ENCODE assay signal across 22 mouse cellular contexts in the genomic region with DNA sequence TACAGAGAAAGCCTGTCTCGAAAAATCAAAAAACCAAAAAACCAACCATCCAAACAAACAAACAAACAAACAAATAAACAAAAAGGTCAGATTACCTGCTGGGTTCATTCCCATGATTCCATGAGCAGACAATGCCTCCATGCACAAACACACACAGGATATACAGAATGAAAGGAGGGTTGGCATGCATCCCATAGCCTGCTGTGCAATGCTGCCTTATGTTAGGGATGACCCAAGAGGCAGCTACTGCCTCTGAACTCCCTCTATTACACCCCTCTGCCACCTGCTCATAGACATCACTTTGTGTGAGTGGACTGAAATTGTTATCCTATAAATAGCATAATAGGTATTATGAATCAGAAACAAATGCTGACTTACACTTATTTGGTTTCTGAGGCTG. TPM values are rescaled to one million over a fixed set of nuclear protein-coding genes. Genes with fewer than 3 reads are reported as not detected.
A peak's percentile ranks its signal among the peaks of the same experiment; 100 is the strongest.
DNase-seq lines count a peak whose midpoint lies in the region; ATAC-seq and TF ChIP-seq lines count a peak whose summit lies in the region.
"Had no signal": no experiment of that assay in that cellular context is flagged by ENCODE, and none has a peak within 500 bp of the region (broad histone marks: within the 10 kb centered on the region; RNA-seq: fewer than 3 reads in every experiment).

No protein-coding gene starts in this region.

- WGBS in forebrain, embryonic 16.5 days: 82% methylated on average over 1 of the region's 1 CpGs
- 89% methylated on average over 1 of the region's 1 CpGs for WGBS in forebrain, embryonic 13.5 days

- TF ChIP-seq CTCF in brain, embryonic 14.5 days (IDR thresholded peaks at IDR 0.05; ENCODE audit: borderline replicate concordance, extremely low read depth, insufficient read depth, insufficient read length): no peak

- TF ChIP-seq POLR2A in brain, embryonic 14.5 days (IDR thresholded peaks at IDR 0.05; ENCODE audit: borderline replicate concordance, extremely low read depth, insufficient read depth, insufficient read length, poor library complexity, severe bottlenecking): no peak

- H3K27me3 ChIP-seq in forebrain, embryonic 16.5 days (replicated peaks; ENCODE audit: control insufficient read depth, insufficient read depth, low read length): no peaks in the 10 kb centered on the region
- no peaks in the 10 kb centered on the region for H3K27me3 ChIP-seq in forebrain, embryonic 13.5 days
- H3K27me3 ChIP-seq: embryonic facial prominence, embryonic 13.5 days; hindbrain, embryonic 12.5 days had no signal

- H3K27ac ChIP-seq in forebrain, embryonic 16.5 days (ENCODE audit: low read length): peak overlapping the region; percentile 23; the same call in 1 of the 2 replicates
- H3K27ac ChIP-seq in forebrain, embryonic 13.5 days: no peak overlapping the region
- H3K27ac ChIP-seq: embryonic facial prominence, embryonic 13.5 days; heart, embryonic 10.5 days; hindbrain, embryonic 12.5 days had no signal

- no peak overlapping the region for H3K4me2 ChIP-seq in forebrain, embryonic 16.5 days (ENCODE audit: low read length)
- H3K4me2 ChIP-seq in forebrain, embryonic 13.5 days: no peak overlapping the region
- H3K4me2 ChIP-seq: embryonic facial prominence, embryonic 13.5 days; hindbrain, embryonic 12.5 days had no signal

- 0 out of 2 replicates have a peak, but pooled peaks have one; percentile 41 for ATAC-seq in forebrain, embryonic 16.5 days
- no peak for ATAC-seq in forebrain, embryonic 13.5 days
- ATAC-seq: CD4-positive, CD25-positive, alpha-beta regulatory T cell, adult 4 months; forebrain, embryonic 14.5 days; hindbrain, embryonic 16.5 days; inflammation-experienced regulatory T-cells, adult 6 months; intestine, postnatal 0 days had no signal

- peaks cover 3% of the 10 kb centered on the region for H3K36me3 ChIP-seq in forebrain, embryonic 16.5 days (ENCODE audit: control insufficient read depth, insufficient read depth)
- H3K36me3 ChIP-seq in forebrain, embryonic 13.5 days (ENCODE audit: poor library complexity, severe bottlenecking): no peaks in the 10 kb centered on the region
- H3K36me3 ChIP-seq: embryonic facial prominence, embryonic 13.5 days; G1E; hindbrain, embryonic 12.5 days had no signal

- H3K9ac ChIP-seq in forebrain, embryonic 16.5 days (replicated peaks; ENCODE audit: low read depth, low read length): no peak overlapping the region
- no peak overlapping the region for H3K9ac ChIP-seq in forebrain, embryonic 13.5 days
- H3K9ac ChIP-seq: embryonic facial prominence, embryonic 13.5 days; hindbrain, embryonic 12.5 days had no signal

- H3K4me3 ChIP-seq in forebrain, embryonic 16.5 days (replicated peaks; ENCODE audit: low read length): no peak overlapping the region
- H3K4me3 ChIP-seq in forebrain, embryonic 13.5 days: no peak overlapping the region
- H3K4me3 ChIP-seq: embryonic facial prominence, embryonic 13.5 days; heart, embryonic 10.5 days; hindbrain, embryonic 12.5 days had no signal

- H3K9me3 ChIP-seq in forebrain, embryonic 16.5 days (ENCODE audit: control insufficient read depth, low read length): no peaks in the 10 kb centered on the region
- no peaks in the 10 kb centered on the region for H3K9me3 ChIP-seq in forebrain, embryonic 13.5 days (replicated peaks)
- H3K9me3 ChIP-seq: G1E; heart, embryonic 10.5 days; hindbrain, embryonic 12.5 days had no signal

- H3K4me1 ChIP-seq in forebrain, embryonic 16.5 days (replicated peaks; ENCODE audit: control insufficient read depth, insufficient read depth, low read length): no peaks in the 10 kb centered on the region; the same call in none of the 2 replicates
- H3K4me1 ChIP-seq in forebrain, embryonic 13.5 days: no peaks in the 10 kb centered on the region
- H3K4me1 ChIP-seq: embryonic facial prominence, embryonic 13.5 days; heart, embryonic 10.5 days; hindbrain, embryonic 12.5 days had no signal

- DNase-seq in cerebellum, adult 11-12 months: peak; percentile 12
- DNase-seq in cerebellum, adult 8-10 months: no peak
- peak; percentile 23 for DNase-seq in brain, embryonic 14.5 days (ENCODE audit: low read depth)
- DNase-seq in cerebellum, postnatal 25 days: peak; percentile 17 to 54
- DNase-seq in embryo, embryonic 10 days (ENCODE audit: low spot score): no peak
- DNase-seq: adrenal gland, postnatal 10 days; B cell, adult 2 months; gastrocnemius, postnatal 10 days; heart, adult 18-20 months; heart, postnatal 10 days; heart, postnatal 4 days had no signal

RNA-seq across cellular contexts. Expression of gene Cttnbp2, which starts 55.0 kb away (rescaled TPM):
- 124 and 134 TPM in 2 replicates for polyA plus RNA-seq in forebrain, embryonic 16.5 days (2015; fragmentation: Nextera tagmentation; extraction: Ambion mirVana)
- polyA plus RNA-seq in forebrain, embryonic 13.5 days (2015; fragmentation: Nextera tagmentation; extraction: Ambion mirVana): 50.4 and 59.1 TPM in 2 replicates
- 42.2 TPM in 2 replicates for polyA plus RNA-seq in brain, embryonic 14.5 days (2012; rRNA removed)
- polyA plus RNA-seq: G1E had no signal

Comparison
In these comparisons a context has a peak if more than half of its experiments do, and no peak if none do; other contexts are left out.
1. DNase-seq: peak in cerebellum, adult 11-12 months (single experiment), brain, embryonic 14.5 days (single experiment) and cerebellum, postnatal 25 days (2 of 2); none in cerebellum, adult 8-10 months (single experiment) and embryo, embryonic 10 days (single experiment).